Mouse (Mus musculus) frontal cortex, adult 2 months (tissue): Measurements from ENCODE around the gene Thap4. TPM values are rescaled to one million over a fixed set of nuclear protein-coding genes. Genes with fewer than 3 reads are reported as not detected.

Experiments
- DNase-seq, 2 experiments: peaks; one replicate each; pipeline ENCODE4 v3.0.0; 2022; ENCODE audit warnings: low spot score in 1 of 2; ENCODE audit errors: extremely low spot score in 1 of 2
- polyA plus RNA-seq: library from polyadenylated mRNA; depleted of rRNA; stranded (reverse); fragments of >200 nt; gene quantifications from 2 replicates; pipeline ENCODE4 v1.2.3, GENCODE M21; 2012

Thap4 gene
- polyA plus RNA-seq, 1 experiment = 38.4 TPM

DNA sequence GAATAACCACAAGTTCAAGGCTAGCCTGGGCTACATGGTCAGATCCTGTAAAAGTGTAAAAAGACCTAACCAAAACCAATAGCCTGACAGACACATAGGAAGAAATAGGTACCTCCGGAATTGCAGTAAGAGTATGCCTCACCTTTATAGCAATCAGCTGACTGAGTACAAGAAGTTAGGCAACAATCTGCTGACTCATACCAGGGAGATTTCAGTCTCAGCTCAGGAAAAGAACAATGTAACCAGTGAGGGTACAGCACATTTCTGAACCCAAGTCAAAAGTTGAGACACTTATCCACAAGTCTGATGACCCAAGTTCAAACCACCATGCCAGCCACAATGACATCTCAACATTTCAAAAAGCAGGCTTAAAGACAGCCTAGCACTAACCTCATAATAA lies 6.1 kb downstream of the Thap4 start:
- no peak for DNase-seq

GRCm38 (mm10) chr1:93746179-93746578 lies 8.5 kb downstream of the Thap4 start:
- DNase-seq = no peak

DNA sequence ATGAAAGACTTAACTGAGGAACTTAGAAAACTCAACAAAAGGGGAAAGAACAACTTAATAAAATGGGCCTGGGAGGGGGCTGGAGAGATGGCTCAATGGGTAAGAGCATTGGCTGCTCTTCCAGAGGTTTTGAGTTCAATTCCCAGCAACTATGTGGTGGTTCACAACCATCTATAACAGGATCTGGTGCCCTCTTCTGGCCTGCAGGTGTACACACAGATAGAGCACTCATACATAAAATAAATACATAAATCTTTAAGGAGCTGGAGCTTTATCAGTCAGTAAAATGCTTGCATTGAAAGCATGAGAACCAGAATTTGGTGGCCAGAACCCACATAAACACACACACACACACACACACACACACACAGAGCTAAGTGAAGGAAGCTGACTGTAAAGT lies 11.8 kb downstream of the Thap4 start:
- DNase-seq = no peak

DNA sequence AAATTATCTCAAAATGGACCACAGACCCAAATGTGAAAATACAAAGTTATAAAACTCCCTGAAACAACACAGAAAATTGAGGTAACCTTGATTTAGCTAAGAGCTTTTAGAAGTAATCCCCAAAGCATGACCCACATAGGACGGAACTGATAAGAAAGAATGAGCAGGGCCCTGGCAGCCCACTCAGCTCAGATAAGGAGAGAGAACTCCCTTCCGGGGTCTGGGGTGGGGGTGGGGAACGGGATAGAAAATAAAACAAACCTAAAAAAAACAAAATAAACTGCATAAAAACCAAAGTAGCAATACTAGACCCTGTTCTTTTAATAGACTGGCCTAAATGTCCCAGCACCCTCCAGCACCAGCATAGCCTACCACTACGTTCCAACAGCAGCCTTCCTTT lies 12.7 kb downstream of the Thap4 start:
- no peak for DNase-seq

- DNase-seq = no peak
Observed at GRCm38 (mm10) chr1:93740671-93741070, 14.0 kb downstream of the Thap4 start.

DNA sequence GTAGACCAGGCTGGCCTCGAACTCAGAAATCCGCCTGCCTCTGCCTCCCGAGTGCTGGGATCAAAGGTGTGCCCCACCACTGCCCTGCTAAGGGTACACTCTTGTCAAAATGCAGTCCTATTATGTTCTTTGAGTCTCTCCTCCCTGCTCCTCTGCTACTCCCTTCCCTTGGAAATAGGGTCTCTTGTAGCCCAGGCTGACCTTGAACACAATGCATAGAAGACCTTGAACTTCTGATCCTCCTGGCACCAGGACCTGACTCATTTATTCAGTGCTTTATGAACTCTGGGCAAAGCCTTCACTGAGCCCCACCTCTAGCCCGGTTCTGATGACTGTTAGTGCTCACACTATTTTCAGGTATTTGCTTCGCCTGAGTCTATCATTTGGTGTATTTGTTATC lies 17.0 kb downstream of the Thap4 start:
- DNase-seq = no peak

GRCm38 (mm10) chr1:93735859-93736258 lies 18.8 kb downstream of the Thap4 start:
- DNase-seq = no peak

- peak in 1 of 2 experiments; percentile 58 for DNase-seq
Observed at GRCm38 (mm10) chr1:93731880-93732281, 22.8 kb downstream of the Thap4 start.

DNA sequence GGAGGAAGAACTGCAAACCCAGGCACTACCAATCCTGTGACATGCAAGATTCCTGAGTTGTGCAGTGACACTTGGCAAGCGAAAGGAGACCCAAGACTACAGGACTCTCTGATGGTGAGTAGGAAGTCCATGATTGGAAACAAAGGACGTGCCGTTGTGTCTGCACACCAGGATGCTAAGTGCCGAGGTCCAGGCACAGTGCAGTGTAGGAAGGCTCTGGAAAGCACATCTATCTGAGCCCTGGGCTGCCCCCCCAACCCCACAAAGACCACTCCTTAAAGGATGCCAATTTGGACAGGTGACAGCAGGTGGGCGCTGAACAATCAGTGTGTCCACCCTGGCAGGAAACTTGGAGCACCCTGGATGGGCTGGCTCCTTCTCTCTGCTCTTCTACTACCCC lies 23.6 kb downstream of the Thap4 start:
- DNase-seq = no peak

- peak in 1 of 2 experiments; percentile 72 for DNase-seq
Observed at GRCm38 (mm10) chr1:93726974-93727373, 27.7 kb downstream of the Thap4 start.

GRCm38 (mm10) chr1:93726116-93726515 lies 28.5 kb downstream of the Thap4 start:
- no peak for DNase-seq

DNA sequence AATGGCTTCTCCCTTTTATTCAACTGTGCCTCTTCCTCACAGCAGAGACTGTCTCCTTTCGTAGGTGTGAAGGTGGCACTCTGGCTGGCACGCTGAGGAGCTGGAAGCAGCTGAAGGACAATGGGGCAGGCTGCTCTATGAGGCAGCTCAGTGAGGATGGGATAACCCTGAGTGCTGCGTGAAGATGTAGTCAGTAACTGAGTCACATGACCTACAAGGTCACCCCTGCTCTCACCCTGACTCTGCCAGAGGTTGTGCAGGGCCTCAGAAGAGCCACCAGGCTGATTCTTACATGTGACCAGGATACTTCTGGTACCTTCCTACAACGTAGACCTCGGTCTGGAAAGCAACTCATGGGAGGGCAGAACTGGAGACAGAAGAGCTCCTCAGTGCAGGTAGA lies 29.0 kb downstream of the Thap4 start:
- no peak for DNase-seq

GRCm38 (mm10) chr1:93724623-93725022 lies 30.0 kb downstream of the Thap4 start:
- DNase-seq = no peak

GRCm38 (mm10) chr1:93721557-93721956 lies 33.1 kb downstream of the Thap4 start:
- no peak for DNase-seq

DNA sequence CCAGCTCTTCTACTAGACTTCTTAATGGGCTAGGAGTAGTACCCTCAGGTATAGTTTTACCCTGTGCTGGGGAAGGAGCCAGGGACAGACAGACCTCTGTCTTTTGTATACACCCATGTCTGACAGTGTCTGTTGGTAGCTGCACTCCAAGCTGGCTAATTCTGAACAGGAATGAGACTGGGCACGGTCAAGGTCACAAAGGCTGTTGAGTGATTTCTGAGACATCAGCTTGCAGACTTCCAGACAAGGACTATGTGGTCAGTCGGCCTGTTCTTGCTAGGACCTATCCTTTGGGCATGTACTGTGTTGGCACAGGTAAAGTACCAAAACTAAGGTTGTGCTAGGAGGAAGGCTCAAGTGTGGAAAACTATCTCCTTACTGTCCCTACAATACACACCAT lies 38.5 kb downstream of the Thap4 start:
- DNase-seq = no peak

GRCm38 (mm10) chr1:93705389-93705788 lies 49.3 kb downstream of the Thap4 start:
- no peak for DNase-seq

DNA sequence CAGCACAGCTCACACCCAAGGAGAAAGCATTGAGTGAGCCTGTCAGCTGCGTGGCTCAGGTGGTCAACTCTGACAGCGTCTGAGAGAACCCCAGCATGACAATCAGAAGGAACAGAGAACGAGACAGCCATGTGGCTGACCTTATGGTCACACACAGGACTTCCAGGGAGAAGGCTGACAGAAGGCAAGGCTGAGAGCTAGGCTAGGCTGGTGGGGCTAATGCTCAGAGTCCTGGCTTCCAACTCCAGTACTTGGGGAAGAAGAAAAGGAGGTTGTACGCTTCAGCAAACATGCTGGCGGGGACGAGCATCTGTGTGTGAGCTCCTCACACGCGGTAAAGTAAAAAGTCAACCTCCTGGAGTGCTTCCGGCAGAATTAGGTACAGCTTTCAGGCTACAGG lies 50.3 kb downstream of the Thap4 start:
- no peak for DNase-seq

DNA sequence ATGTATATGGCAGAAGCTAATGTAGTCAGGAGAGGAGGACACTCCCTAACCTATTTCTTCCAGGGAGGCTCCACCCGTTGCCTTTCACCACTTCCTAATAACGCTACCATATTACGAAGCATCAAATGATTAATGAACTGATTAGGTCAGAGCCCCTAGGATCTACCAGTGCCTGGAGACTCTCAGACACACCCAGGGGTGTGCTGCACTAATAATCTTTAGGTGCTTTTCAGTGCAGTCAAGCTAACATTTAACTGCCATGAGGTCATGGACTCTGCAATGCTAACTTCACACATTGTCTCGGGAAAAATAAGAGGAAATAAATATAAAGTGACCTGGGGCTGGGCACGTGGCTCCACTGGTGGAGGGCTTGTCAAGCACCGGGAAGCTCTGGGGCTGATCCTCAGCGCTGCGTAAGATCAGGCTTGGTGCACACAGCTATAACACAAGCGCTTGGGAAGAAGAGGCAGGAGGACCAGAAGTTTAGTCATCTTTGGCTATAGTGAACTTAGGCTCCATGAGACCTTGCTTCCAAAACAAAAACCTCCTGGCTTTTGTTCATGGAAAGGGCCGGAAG lies 51.1 kb downstream of the Thap4 start:
- no peak for DNase-seq

GRCm38 (mm10) chr1:93702106-93702505 lies 52.6 kb downstream of the Thap4 start:
- DNase-seq = no peak

GRCm38 (mm10) chr1:93699159-93699558 lies 55.5 kb downstream of the Thap4 start:
- peak; percentile 80 to 85 for DNase-seq

DNA sequence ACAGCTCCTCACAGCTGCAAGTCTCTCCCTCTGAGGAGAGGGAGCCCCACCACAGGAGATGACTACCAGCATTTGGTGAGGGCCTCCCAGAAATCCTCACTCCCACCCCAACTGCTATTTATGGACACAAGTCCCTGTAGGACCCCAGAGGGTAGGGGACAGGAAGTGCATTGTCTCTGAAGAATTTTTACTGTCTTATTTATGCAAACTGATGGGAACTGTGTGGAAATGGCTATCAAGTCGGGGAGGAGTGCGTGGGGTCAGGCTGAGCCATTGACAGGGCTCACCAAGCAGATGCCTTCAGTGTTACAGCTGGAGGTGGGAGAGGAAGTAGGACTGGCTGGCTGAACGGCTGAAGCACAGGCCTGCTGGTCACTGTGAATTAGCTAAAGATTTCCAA lies 57.3 kb downstream of the Thap4 start:
- no peak for DNase-seq

DNA sequence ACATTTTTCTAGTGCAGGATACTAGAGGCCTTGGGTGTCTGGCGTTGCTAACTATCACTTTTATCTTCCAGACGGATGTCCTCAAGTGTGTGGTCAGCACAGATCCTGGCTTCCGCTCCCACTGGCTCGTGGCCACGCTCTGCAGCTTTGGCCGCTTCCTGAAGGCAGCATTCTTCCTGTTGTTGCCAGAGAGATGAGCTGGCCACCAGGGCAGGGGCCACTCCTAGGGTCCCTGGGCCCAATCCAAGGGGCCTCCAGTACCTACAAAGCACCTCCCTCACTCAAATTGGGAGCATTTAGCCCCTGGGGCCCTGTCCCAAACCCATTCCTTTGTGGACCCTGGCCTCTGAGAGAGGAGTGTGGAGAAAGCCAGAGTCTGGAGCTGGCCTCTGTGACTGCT lies 59.7 kb downstream of the Thap4 start:
- no peak for DNase-seq

- DNase-seq = no peak
Observed at GRCm38 (mm10) chr1:93693943-93694342, 60.7 kb downstream of the Thap4 start.
